Mouse (Mus musculus): ENCODE results near the gene Gramd1b. TPM values are rescaled to one million over a fixed set of nuclear protein-coding genes. Genes with fewer than 3 reads are reported as not detected.

Gramd1b gene
- polyA plus RNA-seq, 1 experiment from 2014 or later: 4.0 TPM

DNA sequence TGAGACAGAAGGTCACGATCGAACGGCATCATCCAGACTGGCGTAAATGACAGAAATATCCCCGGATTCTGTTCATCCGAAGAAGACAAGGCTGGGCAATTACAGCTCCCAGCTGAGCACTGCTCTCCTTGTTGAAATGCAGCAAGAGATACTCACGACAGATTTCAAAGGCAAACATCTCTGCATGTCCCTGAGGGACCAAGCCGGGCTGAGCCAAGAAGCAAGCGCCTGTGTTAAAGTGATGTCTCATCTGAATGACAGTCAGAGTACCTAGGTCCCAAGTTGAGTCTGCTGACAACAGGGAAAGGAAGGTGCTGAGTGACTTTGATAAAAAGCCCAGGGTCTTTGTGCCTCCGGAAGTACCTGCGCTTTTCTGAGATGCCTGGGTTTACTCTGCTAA lies 157.1 kb downstream of the Gramd1b start:
- 74% methylated on average over 11 of the region's 11 CpGs for WGBS
- no peak overlapping the region for H3K9ac ChIP-seq (ENCODE audit: low read length)

DNA sequence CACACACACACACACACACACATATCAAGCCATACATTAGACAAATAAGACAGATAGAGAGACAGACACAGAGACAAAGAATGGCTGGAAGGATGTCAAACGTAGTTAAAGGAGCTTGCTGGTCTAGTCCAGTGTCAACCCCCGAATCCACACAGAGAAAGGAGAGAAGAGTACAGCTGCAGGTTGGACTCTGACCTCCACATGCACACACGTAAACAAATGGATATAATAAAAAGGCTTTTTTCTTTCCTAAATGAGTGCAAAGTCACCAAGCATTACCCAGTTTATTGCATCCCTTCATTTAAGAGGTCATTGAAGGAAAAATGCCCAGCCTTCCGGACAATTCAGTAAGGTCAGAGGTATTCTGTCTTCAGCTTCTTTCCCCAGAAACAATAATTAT lies 161.0 kb downstream of the Gramd1b start:
- Histone ChIP-seq H3K27me3 (ENCODE audit: control insufficient read depth, insufficient read depth, low read length) (no peaks in the 10 kb centered on the region), H3K27ac (ENCODE audit: low read depth, low read length) (no peak overlapping the region), H3K9ac (ENCODE audit: low read length) (no peak overlapping the region), H3K9me3 (ENCODE audit: control insufficient read depth, low read length) (no peaks in the 10 kb centered on the region), H3K4me3 (ENCODE audit: low read depth, low read length) (no peak overlapping the region), H3K4me1 (ENCODE audit: control insufficient read depth, insufficient read depth, low read length) (0 out of 2 replicates have a peak, but pooled peaks cover 2% of the 10 kb centered on the region), H3K4me2 (ENCODE audit: low read depth) (no peak overlapping the region), H3K36me3 (ENCODE audit: control insufficient read depth, insufficient read depth, low read length) (no peaks in the 10 kb centered on the region)
- no peak for ATAC-seq (ENCODE audit: insufficient read depth, low FRiP score, low TSS enrichment)
- DNase-seq (ENCODE audit: low spot score): no peak
- 55% methylated on average over 4 of the region's 4 CpGs for WGBS

More for the DNA sequence above, 157.1 kb downstream of the Gramd1b start:
- no peak for ATAC-seq (ENCODE audit: insufficient read depth, low FRiP score, low TSS enrichment)
- DNase-seq (ENCODE audit: low spot score): no peak
- H3K36me3 ChIP-seq (ENCODE audit: control insufficient read depth, insufficient read depth, low read length): no peaks in the 10 kb centered on the region
- H3K4me2 ChIP-seq (ENCODE audit: low read depth): no peak overlapping the region
- no peaks in the 10 kb centered on the region for H3K9me3 ChIP-seq (ENCODE audit: control insufficient read depth, low read length)
- peaks cover 6% of the 10 kb centered on the region; the same call in 1 of the 2 replicates for H3K4me1 ChIP-seq (ENCODE audit: control insufficient read depth, insufficient read depth, low read length)
- no peaks in the 10 kb centered on the region for H3K27me3 ChIP-seq (ENCODE audit: control insufficient read depth, insufficient read depth, low read length)
- H3K27ac ChIP-seq (ENCODE audit: low read depth, low read length): no peak overlapping the region
- H3K4me3 ChIP-seq (ENCODE audit: low read depth, low read length): no peak overlapping the region

DNA sequence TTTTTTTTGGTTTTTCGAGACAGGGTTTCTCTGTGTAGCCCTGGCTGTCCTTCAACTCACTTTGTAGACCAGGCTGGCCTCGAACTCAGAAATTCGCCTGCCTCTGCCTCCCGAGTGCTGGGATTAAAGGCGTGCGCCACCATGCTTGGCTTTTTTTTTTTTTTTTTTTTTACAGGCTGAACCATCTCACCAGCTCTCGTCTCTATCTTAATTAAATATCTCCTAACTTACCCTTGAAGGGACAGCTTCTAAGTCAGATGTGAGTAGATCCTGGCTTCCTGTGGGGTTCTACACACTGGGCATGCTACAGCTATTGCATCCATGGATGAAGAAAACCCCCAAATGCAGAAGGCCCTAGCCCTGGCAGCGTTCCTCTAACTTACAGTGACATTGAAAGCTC lies 164.4 kb downstream of the Gramd1b start:
- Histone ChIP-seq H3K4me3 (ENCODE audit: low read depth, low read length) (no peak overlapping the region), H3K27me3 (ENCODE audit: control insufficient read depth, insufficient read depth, low read length) (no peaks in the 10 kb centered on the region), H3K27ac (ENCODE audit: low read depth, low read length) (no peak overlapping the region), H3K9ac (ENCODE audit: low read length) (no peak overlapping the region), H3K4me1 (ENCODE audit: control insufficient read depth, insufficient read depth, low read length) (0 out of 2 replicates have a peak, but pooled peaks cover 2% of the 10 kb centered on the region), H3K9me3 (ENCODE audit: control insufficient read depth, low read length) (no peaks in the 10 kb centered on the region), H3K36me3 (ENCODE audit: control insufficient read depth, insufficient read depth, low read length) (no peaks in the 10 kb centered on the region), H3K4me2 (ENCODE audit: low read depth) (no peak overlapping the region)
- no peak for ATAC-seq (ENCODE audit: insufficient read depth, low FRiP score, low TSS enrichment)
- DNase-seq (ENCODE audit: low spot score): no peak
- WGBS: 92% methylated on average over 8 of the region's 8 CpGs

DNA sequence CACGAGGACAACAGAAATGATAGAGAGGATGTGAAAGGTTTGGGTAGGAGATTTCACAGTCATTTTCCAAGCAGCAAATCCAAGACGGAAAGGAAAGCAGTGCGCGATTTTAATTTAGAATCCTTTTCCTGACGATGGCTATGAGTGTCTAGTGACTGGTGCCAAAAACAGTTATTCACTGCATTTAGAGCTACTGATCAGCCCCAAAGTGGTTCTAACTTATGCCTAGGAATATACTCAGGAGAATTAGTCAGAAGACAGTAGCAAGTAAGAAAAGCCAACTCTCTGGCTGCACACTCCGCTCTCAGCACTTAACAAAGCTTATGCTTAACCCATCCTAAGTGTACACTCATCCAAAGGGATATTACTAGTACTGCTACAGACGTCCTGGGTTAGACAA lies 166.9 kb downstream of the Gramd1b start:
- WGBS: 85% methylated on average over 7 of the region's 7 CpGs
- no peak overlapping the region for H3K27ac ChIP-seq (ENCODE audit: low read depth, low read length)
- no peaks in the 10 kb centered on the region for H3K4me1 ChIP-seq (ENCODE audit: control insufficient read depth, insufficient read depth, low read length)

DNA sequence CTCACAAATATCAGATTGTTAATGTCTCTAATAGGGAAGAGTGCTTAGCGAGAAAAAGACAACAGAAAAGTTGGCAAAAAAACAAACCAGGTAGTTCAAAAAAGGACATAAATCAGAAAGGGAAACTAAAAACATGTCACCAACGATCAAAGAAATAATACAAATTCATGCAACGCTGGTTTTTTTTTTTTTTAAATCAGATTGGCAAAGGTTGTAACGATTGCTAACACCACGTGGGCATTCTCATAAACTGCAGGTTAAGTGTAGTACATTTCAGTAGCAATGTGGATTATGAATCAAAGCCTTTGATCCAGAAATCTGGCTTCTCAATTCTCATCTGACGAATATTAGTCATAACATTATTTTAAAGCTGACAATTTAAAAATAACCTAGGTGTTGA lies 169.2 kb downstream of the Gramd1b start:
- DNase-seq (ENCODE audit: low spot score): no peak
- H3K9ac ChIP-seq (ENCODE audit: low read length): no peak overlapping the region
- WGBS: 88% methylated on average over 6 of the region's 6 CpGs
- H3K4me1 ChIP-seq (ENCODE audit: control insufficient read depth, insufficient read depth, low read length): 0 out of 2 replicates have a peak, but pooled peaks cover 3% of the 10 kb centered on the region
- H3K27me3 ChIP-seq (ENCODE audit: control insufficient read depth, insufficient read depth, low read length): no peaks in the 10 kb centered on the region
- no peak overlapping the region for H3K4me2 ChIP-seq (ENCODE audit: low read depth)
- H3K4me3 ChIP-seq (ENCODE audit: low read depth, low read length): no peak overlapping the region
- H3K9me3 ChIP-seq (ENCODE audit: control insufficient read depth, low read length): no peaks in the 10 kb centered on the region
- H3K36me3 ChIP-seq (ENCODE audit: control insufficient read depth, insufficient read depth, low read length): no peaks in the 10 kb centered on the region
- no peak overlapping the region for H3K27ac ChIP-seq (ENCODE audit: low read depth, low read length)
- no peak for ATAC-seq (ENCODE audit: insufficient read depth, low FRiP score, low TSS enrichment)

More for the DNA sequence above, 166.9 kb downstream of the Gramd1b start:
- ATAC-seq (ENCODE audit: insufficient read depth, low FRiP score, low TSS enrichment): no peak
- Histone ChIP-seq H3K4me3 (ENCODE audit: low read depth, low read length) (no peak overlapping the region), H3K36me3 (ENCODE audit: control insufficient read depth, insufficient read depth, low read length) (no peaks in the 10 kb centered on the region), H3K9ac (ENCODE audit: low read length) (no peak overlapping the region), H3K4me2 (ENCODE audit: low read depth) (no peak overlapping the region), H3K27me3 (ENCODE audit: control insufficient read depth, insufficient read depth, low read length) (no peaks in the 10 kb centered on the region), H3K9me3 (ENCODE audit: control insufficient read depth, low read length) (no peaks in the 10 kb centered on the region)
- no peak for DNase-seq (ENCODE audit: low spot score)

DNA sequence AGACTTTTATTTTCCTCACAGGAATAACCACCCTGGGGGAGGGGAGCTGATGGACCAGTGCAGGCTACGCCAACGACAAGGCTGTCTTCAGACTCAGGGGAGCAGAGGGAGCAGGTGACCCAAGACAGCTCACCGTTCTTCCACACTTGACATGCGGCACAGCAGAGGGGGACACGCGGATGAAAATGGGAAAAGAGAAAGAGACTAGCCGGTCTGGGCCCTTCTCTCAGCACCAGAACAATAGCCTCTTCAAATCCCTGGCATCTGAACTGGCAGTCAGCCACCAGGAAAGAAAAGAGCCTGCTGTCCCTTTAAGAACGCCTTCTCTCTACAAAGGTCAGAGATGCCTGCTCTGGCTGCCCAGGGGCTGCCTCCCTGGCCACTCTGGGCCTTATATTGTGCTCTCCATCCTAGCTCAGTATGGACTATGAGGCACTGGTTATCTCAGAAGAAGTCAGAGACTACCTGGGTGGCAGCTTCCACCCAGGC lies 172.7 kb downstream of the Gramd1b start:
- no peaks in the 10 kb centered on the region for H3K36me3 ChIP-seq (ENCODE audit: control insufficient read depth, insufficient read depth, low read length)
- 62% methylated on average over 8 of the region's 8 CpGs for WGBS
- H3K9ac ChIP-seq (ENCODE audit: low read length): no peak overlapping the region
- no peak for ATAC-seq (ENCODE audit: insufficient read depth, low FRiP score, low TSS enrichment)
- no peaks in the 10 kb centered on the region for H3K27me3 ChIP-seq (ENCODE audit: control insufficient read depth, insufficient read depth, low read length)
- no peak overlapping the region for H3K4me2 ChIP-seq (ENCODE audit: low read depth)
- H3K4me3 ChIP-seq (ENCODE audit: low read depth, low read length): no peak overlapping the region
- no peak overlapping the region for H3K27ac ChIP-seq (ENCODE audit: low read depth, low read length)
- H3K9me3 ChIP-seq (ENCODE audit: control insufficient read depth, low read length): no peaks in the 10 kb centered on the region
- no peak for DNase-seq (ENCODE audit: low spot score)
- 0 out of 2 replicates have a peak, but pooled peaks cover 3% of the 10 kb centered on the region for H3K4me1 ChIP-seq (ENCODE audit: control insufficient read depth, insufficient read depth, low read length)

DNA sequence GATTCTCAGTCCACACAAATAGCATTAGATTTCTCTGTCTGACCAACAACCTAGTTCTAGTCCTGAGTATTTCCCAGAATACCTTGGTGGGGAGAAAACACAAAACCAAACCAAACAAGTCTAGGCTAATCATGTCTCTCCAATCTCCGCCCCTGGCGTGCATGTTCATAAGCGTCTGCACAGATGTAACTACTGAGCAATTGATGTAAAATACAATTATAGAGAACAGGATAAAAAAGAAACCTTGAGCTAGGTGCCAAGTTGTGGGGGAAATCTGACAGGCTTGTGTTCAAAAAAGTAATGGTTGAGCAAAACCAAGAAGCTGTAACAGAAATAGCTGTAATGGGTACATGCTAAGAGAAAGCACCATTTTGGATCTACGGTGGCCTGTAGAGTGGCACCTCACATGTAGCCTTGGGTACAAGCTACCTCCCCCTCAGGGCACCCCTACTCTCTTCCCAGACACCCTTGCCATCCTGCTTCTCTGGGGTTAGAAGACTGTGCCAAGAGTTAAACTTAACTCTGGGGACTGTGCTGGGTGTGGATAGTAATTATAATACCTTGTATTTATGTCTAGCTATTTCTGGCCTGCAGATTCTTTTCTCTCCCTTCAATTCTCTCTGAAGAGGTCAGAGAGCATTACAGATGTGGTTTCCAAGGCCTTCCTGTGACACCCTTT lies 174.3 kb downstream of the Gramd1b start:
- H3K27me3 ChIP-seq (ENCODE audit: control insufficient read depth, insufficient read depth, low read length): no peaks in the 10 kb centered on the region
- 94% methylated on average over 4 of the region's 4 CpGs for WGBS
- 0 out of 2 replicates have a peak, but pooled peaks cover 3% of the 10 kb centered on the region for H3K4me1 ChIP-seq (ENCODE audit: control insufficient read depth, insufficient read depth, low read length)
- no peaks in the 10 kb centered on the region for H3K9me3 ChIP-seq (ENCODE audit: control insufficient read depth, low read length)
- no peak overlapping the region for H3K4me3 ChIP-seq (ENCODE audit: low read depth, low read length)
- H3K27ac ChIP-seq (ENCODE audit: low read depth, low read length): no peak overlapping the region
- H3K9ac ChIP-seq (ENCODE audit: low read length): no peak overlapping the region
- H3K36me3 ChIP-seq (ENCODE audit: control insufficient read depth, insufficient read depth, low read length): no peaks in the 10 kb centered on the region
- no peak overlapping the region for H3K4me2 ChIP-seq (ENCODE audit: low read depth)
- ATAC-seq (ENCODE audit: insufficient read depth, low FRiP score, low TSS enrichment): no peak
- no peak for DNase-seq (ENCODE audit: low spot score)

DNA sequence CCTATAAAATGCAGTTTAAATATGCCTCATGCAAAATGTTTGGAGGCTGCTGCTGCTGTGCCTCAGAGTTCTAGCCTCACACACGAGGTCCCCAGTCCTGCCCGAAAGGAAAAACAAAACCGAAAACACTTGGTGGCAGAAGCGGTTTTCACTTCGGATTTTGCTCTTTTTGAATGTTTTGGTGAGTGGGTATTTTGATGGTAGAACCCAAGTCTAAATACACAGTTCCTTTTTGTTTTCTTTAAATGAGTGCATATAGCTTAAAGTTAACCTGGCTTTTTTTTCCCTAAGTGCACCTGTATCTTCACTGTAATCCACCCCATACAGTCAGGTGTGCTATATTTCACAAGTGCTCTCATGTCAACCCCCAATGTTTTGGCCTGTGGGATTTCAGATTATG lies 174.8 kb downstream of the Gramd1b start:
- H3K9me3 ChIP-seq (ENCODE audit: control insufficient read depth, low read length): no peaks in the 10 kb centered on the region
- H3K9ac ChIP-seq (ENCODE audit: low read length): no peak overlapping the region
- H3K27me3 ChIP-seq (ENCODE audit: control insufficient read depth, insufficient read depth, low read length): no peaks in the 10 kb centered on the region
- H3K36me3 ChIP-seq (ENCODE audit: control insufficient read depth, insufficient read depth, low read length): no peaks in the 10 kb centered on the region
- no peak for ATAC-seq (ENCODE audit: insufficient read depth, low FRiP score, low TSS enrichment)
- no peak overlapping the region for H3K27ac ChIP-seq (ENCODE audit: low read depth, low read length)
- 0 out of 2 replicates have a peak, but pooled peaks cover 3% of the 10 kb centered on the region for H3K4me1 ChIP-seq (ENCODE audit: control insufficient read depth, insufficient read depth, low read length)
- DNase-seq (ENCODE audit: low spot score): no peak
- H3K4me3 ChIP-seq (ENCODE audit: low read depth, low read length): no peak overlapping the region
- WGBS: 90% methylated on average over 5 of the region's 5 CpGs
- no peak overlapping the region for H3K4me2 ChIP-seq (ENCODE audit: low read depth)

DNA sequence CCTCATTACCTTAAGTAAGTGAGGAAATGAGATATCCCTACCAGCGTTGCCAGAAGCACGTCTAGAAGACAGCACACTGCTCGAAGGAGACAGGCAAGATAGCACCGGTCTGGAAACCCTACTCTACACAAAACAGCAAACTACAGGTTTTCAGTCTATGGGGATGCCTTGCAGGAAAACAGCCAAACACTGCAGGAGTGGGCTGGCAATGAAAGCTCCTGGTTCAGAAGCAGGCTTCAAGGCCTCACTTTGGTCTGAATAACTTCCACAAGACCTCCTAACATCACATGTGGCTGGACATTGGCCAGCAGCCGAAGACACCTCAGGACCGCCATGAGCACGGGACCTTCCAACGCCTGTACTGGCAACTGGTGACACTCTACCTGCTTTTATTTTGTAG lies 175.8 kb downstream of the Gramd1b start:
- WGBS: 94% methylated on average over 8 of the region's 8 CpGs
- ATAC-seq (ENCODE audit: insufficient read depth, low FRiP score, low TSS enrichment) (no peak), DNase-seq (ENCODE audit: low spot score) (no peak)
- no peaks in the 10 kb centered on the region for H3K36me3 ChIP-seq (ENCODE audit: control insufficient read depth, insufficient read depth, low read length)
- 0 out of 2 replicates have a peak, but pooled peaks cover 3% of the 10 kb centered on the region for H3K4me1 ChIP-seq (ENCODE audit: control insufficient read depth, insufficient read depth, low read length)
- no peak overlapping the region for H3K9ac ChIP-seq (ENCODE audit: low read length)
- H3K9me3 ChIP-seq (ENCODE audit: control insufficient read depth, low read length): no peaks in the 10 kb centered on the region
- no peak overlapping the region for H3K4me3 ChIP-seq (ENCODE audit: low read depth, low read length)
- no peaks in the 10 kb centered on the region for H3K27me3 ChIP-seq (ENCODE audit: control insufficient read depth, insufficient read depth, low read length)
- H3K27ac ChIP-seq (ENCODE audit: low read depth, low read length): no peak overlapping the region
- H3K4me2 ChIP-seq (ENCODE audit: low read depth): no peak overlapping the region
